In the genomic region with DNA sequence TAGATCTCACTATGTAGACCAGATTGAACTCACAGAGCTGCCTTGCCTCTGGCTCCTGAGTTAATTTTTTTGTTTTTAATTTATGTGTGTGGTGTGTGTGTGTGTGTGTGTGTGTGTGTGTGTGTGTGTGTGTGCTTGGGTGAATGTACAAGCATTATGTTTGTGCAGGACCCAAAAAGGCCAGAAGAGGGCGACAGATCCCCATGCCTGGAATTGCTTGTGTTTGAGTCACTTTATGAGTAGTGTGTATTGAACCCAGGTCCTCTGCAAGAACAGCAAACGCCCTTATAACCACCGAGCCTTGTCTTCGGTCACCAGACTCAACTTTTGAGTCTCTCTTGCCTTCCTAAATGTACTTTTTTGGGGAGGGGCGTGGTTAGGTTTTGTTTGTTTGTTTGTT, we compare ENCODE assay signal across 9 mouse cellular contexts. TPM values are rescaled to one million over a fixed set of nuclear protein-coding genes. Genes with fewer than 3 reads are reported as not detected.
DNase-seq lines count a peak whose midpoint lies in the region; ATAC-seq and TF ChIP-seq lines count a peak whose summit lies in the region.
"Had no signal": no experiment of that assay in that cellular context is flagged by ENCODE, and none has a peak within 500 bp of the region (broad histone marks: within the 10 kb centered on the region; RNA-seq: fewer than 3 reads in every experiment).

No protein-coding gene starts in this region.

- no peak for ATAC-seq in kidney, embryonic 16.5 days (ENCODE audit: low FRiP score, low TSS enrichment)

- H3K36me3 ChIP-seq in kidney, embryonic 16.5 days (ENCODE audit: insufficient read depth, low read length) = no peaks in the 10 kb centered on the region; the same call in 1 of the 2 replicates
- no peaks in the 10 kb centered on the region for H3K36me3 ChIP-seq in small intestine, adult 2 months (ENCODE audit: control insufficient read depth, insufficient read depth, low read length)

- no peak overlapping the region for H3K27ac ChIP-seq in kidney, embryonic 16.5 days (ENCODE audit: low read length)
- H3K27ac ChIP-seq in left cerebral cortex, adult 2 months = no peak overlapping the region
- H3K27ac ChIP-seq in small intestine, adult 2 months (ENCODE audit: insufficient read depth, low read depth, low read length) = no peak overlapping the region
- H3K27ac ChIP-seq: heart, embryonic 13.5 days; macrophage had no signal

- peaks cover 12% of the 10 kb centered on the region for H3K4me1 ChIP-seq in kidney, embryonic 16.5 days (ENCODE audit: insufficient read depth, low read length)
- peaks cover 4% of the 10 kb centered on the region for H3K4me1 ChIP-seq in small intestine, adult 2 months (ENCODE audit: control insufficient read depth, insufficient read depth, insufficient read length, low read length)

- TF ChIP-seq CTCF in left cerebral cortex, adult 2 months (IDR thresholded peaks at IDR 0.05) = peak; percentile 51
- TF ChIP-seq CTCF in small intestine, adult 2 months (IDR thresholded peaks at IDR 0.05; ENCODE audit: extremely low read depth, insufficient read length, insufficient replicate concordance, low read depth, low read length) = peak; percentile 50; the same call in 1 of the 2 replicates

- H3K4me3 ChIP-seq in kidney, embryonic 16.5 days (ENCODE audit: low read length) = no peak overlapping the region
- H3K4me3 ChIP-seq in left cerebral cortex, adult 2 months = no peak overlapping the region
- H3K4me3 ChIP-seq in small intestine, adult 2 months (ENCODE audit: low read depth, low read length) = no peak overlapping the region
- H3K4me3 ChIP-seq: heart, embryonic 13.5 days had no signal

- H3K9ac ChIP-seq in kidney, embryonic 16.5 days (replicated peaks; ENCODE audit: low read length) = no peak overlapping the region
- H3K9ac ChIP-seq: heart, embryonic 13.5 days had no signal

- 70% methylated on average over 5 of the region's 5 CpGs for WGBS in kidney, embryonic 16.5 days
- 61% methylated on average over 5 of the region's 5 CpGs for WGBS in small intestine, adult 2 months

- intact Hi-C loops in left cerebral cortex, adult 2 months (cut with DNase I) = loop anchor here (5.0 kb wide), 1 partner anchor 265 kb away; no protein-coding TSS in a partner anchor

- no peak for TF ChIP-seq POLR2A in small intestine, adult 2 months (IDR thresholded peaks at IDR 0.05; ENCODE audit: low read depth, low read length)

- H3K27me3 ChIP-seq in kidney, embryonic 16.5 days (ENCODE audit: insufficient read depth, low read length) = no peaks in the 10 kb centered on the region
- H3K27me3 ChIP-seq in small intestine, adult 2 months (ENCODE audit: control insufficient read depth, insufficient read depth, low read length) = no peaks in the 10 kb centered on the region
- H3K27me3 ChIP-seq: heart, embryonic 13.5 days had no signal

- no peak overlapping the region for H3K4me2 ChIP-seq in kidney, embryonic 16.5 days (replicated peaks; ENCODE audit: low read depth, low read length)
- H3K4me2 ChIP-seq: heart, embryonic 13.5 days had no signal

- peak; percentile 65 for DNase-seq in kidney, adult 18-20 months
- peak; percentile 69 for DNase-seq in CD4-positive helper T cell, adult 2 months (ENCODE audit: low read depth, low spot score)
- peak; percentile 57 for DNase-seq in MEL-GATA-1-ER (ENCODE audit: extremely low read depth, low read depth)
- peak; percentile 78 for DNase-seq in embryo, embryonic 10.5 days (ENCODE audit: low spot score)
- no peak for DNase-seq in left cerebral cortex, adult 2 months (ENCODE audit: extremely low spot score in 1 of 2, low spot score in 2 of 2)

- H3K9me3 ChIP-seq in kidney, embryonic 16.5 days (ENCODE audit: low read length) = no peaks in the 10 kb centered on the region
- H3K9me3 ChIP-seq: heart, embryonic 13.5 days had no signal

RNA-seq across cellular contexts. Expression of a gene that starts 23.4 kb away (rescaled TPM):
- 67.9 and 73.8 TPM in 2 replicates for polyA plus RNA-seq in kidney, embryonic 16.5 days (2015; fragmentation: Nextera tagmentation; extraction: Ambion mirVana)
- 10 to 100 TPM; 26.6 to 28.6 TPM for total RNA-seq in left cerebral cortex, adult 2 months (2021)
- 8.5 and 20.0 TPM in 2 replicates for polyA plus RNA-seq in small intestine, adult 2 months (2012; rRNA removed)

RNA-seq across cellular contexts. Expression of a gene that starts 23.4 kb away (rescaled TPM):
- 73.4 and 76.1 TPM in 2 replicates for polyA plus RNA-seq in kidney, embryonic 16.5 days (2015; fragmentation: Nextera tagmentation; extraction: Ambion mirVana)
- total RNA-seq in left cerebral cortex, adult 2 months (2021) = 10 to 100 TPM; 35.1 to 37.7 TPM
- 9.1 and 12.5 TPM in 2 replicates for polyA plus RNA-seq in small intestine, adult 2 months (2012; rRNA removed)

RNA-seq across cellular contexts. Expression of a gene that starts 26.0 kb away (rescaled TPM):
- 47.1 and 48.6 TPM in 2 replicates for polyA plus RNA-seq in kidney, embryonic 16.5 days (2015; fragmentation: Nextera tagmentation; extraction: Ambion mirVana)
- 10 to 100 TPM; 59.2 to 71.4 TPM for total RNA-seq in left cerebral cortex, adult 2 months (2021)
- 56.9 and 170 TPM in 2 replicates for polyA plus RNA-seq in small intestine, adult 2 months (2012; rRNA removed)

RNA-seq across cellular contexts. Expression of a gene that starts 49.7 kb away (rescaled TPM):
- 13.9 and 17.2 TPM in 2 replicates for polyA plus RNA-seq in kidney, embryonic 16.5 days (2015; fragmentation: Nextera tagmentation; extraction: Ambion mirVana)
- 10 to 100 TPM; 25.8 to 28.3 TPM for total RNA-seq in left cerebral cortex, adult 2 months (2021)
- 8.7 and 12.1 TPM in 2 replicates for polyA plus RNA-seq in small intestine, adult 2 months (2012; rRNA removed)

Comparison
In these comparisons a context has a peak if more than half of its experiments do, and no peak if none do; other contexts are left out.
1. DNase-seq: peak in kidney, adult 18-20 months (single experiment), CD4-positive helper T cell, adult 2 months (single experiment), MEL-GATA-1-ER (single experiment) and embryo, embryonic 10.5 days (single experiment); none in left cerebral cortex, adult 2 months (0 of 2).